Mouse (Mus musculus) megakaryocyte progenitor cell, adult 5-6 weeks (primary cell): Measurements from ENCODE around the gene Gm28961. TPM values are rescaled to one million over a fixed set of nuclear protein-coding genes. Genes with fewer than 3 reads are reported as not detected.
"Not testable (repeated sequence)": the region's sequence is repeated elsewhere in the genome, so short reads cannot be mapped to it uniquely, and the experiment has no call there.

ENCODE experiments used
- ATAC-seq: replicated peaks from 2 replicates; pipeline ENCODE4 v1.8.0; 2016; ENCODE audit warnings: mild to moderate bottlenecking, moderate TSS enrichment, inconsistent platforms; ENCODE audit not compliant: poor library complexity
- total RNA-seq, 2 experiments: library from RNA; stranded (forward) in 1 of 2; stranded (reverse) in 1 of 2; fragments of 157-497, 149-512 nt in 1 of 2; fragments of 200-1000 nt in 1 of 2; gene quantifications; 2 replicates each; pipeline versions ENCODE4 v1.2.3 to v1.2.4; 2015 to 2017

Gm28961 gene
- total RNA-seq (2015) = not detected in 2 replicates
- total RNA-seq (2017) = not detected in 2 replicates

DNA sequence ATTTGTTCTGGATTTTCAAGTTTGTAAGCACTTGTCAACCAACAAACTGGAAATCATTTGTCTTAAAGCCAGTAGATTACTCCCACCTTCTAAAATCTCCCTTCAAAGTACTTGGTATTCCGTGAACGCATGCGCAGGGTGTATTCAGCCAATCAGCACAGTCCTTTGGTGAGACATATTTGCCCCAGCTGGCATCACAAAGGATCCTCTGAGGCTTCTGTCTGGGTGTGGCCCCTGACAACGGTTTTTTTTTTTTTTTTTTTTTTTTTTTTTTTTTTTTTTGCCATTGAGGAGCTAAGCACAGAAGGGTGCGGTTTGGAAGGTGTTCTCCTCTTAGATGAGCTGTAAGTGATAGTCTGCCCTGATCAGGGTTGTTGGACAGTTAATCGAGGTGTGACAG lies at the start of gene Gm28961:
Gene Gm28961 (plus strand): TSS at position 301 of the 400 bp plus-strand sequence.
- ATAC-seq = not testable (repeated sequence)

Other genes with a start within 250 kb of the Gm28961 start
- gene Gm21943, start 172.0 kb upstream of the Gm28961 start, total RNA-seq (2015) = not detected in 2 replicates
- gene Gm21943, start 172.0 kb upstream of the Gm28961 start, total RNA-seq (2017) = not detected in 2 replicates